Mouse (Mus musculus) gastrocnemius, postnatal 4 days (tissue): ENCODE data around the gene Cd300ld2. TPM values are rescaled to one million over a fixed set of nuclear protein-coding genes. Genes with fewer than 3 reads are reported as not detected.
"Not testable (repeated sequence)": the region's sequence is repeated elsewhere in the genome, so short reads cannot be mapped to it uniquely, and the experiment has no call there.

Experiments used
- DNase-seq, 2 experiments: peaks; one replicate each; pipeline ENCODE4 v3.0.0; 2021 to 2022; ENCODE audit warnings: low spot score in 2 of 2, mixed read lengths in 2 of 2
- long read RNA-seq, 2 experiments: library from polyadenylated mRNA; stranded (forward); transcript quantifications; one replicate each; pipeline ENCODE4 v2.0.0; 2021
- total RNA-seq, 2 experiments: library from RNA; stranded (reverse); gene quantifications; 2 replicates each; pipeline ENCODE4 v1.2.3; 2021

Gene Cd300ld2
- total RNA-seq: not detected
- long read RNA-seq, experiment 1: 0 reads
- long read RNA-seq, experiment 2: 0 reads

DNA sequence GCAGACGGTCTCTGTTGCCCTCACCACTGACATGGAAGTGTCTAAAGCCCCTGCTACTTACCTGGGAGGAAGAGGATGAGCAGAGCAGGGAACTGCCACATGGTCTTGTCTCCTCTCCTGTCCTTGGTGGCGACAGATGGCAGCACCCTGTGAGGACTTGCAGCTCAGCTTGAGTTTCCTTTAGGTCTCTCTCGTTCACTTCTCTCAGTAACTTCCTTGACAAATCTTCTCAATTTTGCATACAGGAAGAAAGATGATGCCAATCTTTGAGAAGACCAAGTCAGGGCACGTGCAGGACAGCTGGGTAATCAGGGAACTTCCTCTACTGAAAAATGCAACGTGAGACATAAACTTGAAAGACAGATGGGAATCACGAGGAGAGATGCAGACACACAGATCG lies at the start of gene Cd300ld2:
TSS of gene Cd300ld2 (minus strand) at position 101 of the 400 bp plus-strand sequence.
- DNase-seq: not testable (repeated sequence)

DNA sequence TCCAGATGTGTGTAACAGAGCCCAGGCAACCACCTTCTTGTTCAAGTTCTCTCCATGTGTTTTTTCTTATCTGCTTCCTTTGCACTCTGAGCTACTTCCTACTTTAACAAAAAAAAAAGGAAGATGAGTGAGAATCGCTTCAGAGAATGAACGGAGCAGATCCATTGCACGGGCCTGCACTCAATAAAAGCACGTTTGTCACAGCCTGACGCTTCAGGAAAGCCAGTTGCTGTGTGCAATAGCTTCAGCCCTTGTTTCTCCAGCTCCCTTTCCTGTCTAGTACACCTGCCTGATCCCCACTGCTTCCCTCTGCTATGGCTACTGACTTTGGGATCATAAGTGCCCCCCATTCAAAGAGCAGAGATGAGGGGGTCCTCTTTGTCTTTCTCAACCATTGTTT lies 46.1 kb upstream of the Cd300ld2 start, which contains the start of gene Cd300e:
TSS of gene Cd300e (minus strand) at position 101 of the 400 bp plus-strand sequence.
- no peak for DNase-seq

DNA sequence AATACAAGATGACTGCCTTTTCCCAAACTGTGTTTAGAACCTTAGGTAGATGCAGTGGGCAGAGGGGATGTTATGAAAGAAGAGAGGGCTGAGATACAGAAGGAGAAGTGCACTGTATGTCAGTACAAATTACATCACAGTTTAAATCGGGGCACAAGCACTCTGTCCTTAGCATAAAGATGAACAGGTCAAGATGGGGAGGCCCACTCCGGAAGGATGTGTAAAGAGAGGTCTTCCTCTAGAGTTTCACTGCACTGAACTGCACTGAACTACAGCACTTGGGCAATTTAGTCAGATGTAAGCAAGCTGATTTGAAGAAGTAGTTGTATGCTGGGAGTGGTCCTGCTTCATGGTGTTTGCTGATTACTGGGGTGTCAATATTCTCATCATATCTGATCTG lies 43.8 kb upstream of the Cd300ld2 start:
- no peak for DNase-seq

DNA sequence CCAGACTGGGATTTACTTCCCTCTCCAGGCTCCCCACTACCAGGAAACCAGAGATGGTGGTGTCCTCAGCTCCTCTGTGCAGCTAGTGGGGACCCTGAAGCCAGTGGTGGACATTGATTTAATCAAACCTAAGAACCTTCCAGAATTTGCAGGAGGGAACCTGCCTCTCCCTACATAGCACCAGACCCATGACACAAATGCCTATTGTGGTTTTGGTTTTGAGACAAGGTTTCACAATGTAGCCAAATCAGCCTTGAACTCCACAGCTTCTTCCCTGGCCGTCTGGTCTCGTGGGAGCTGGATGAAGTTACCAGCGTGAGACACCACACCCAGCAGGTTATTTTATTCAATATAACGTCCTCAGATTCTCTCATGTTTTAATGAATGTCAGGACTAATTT lies 42.7 kb upstream of the Cd300ld2 start:
- no peak for DNase-seq

DNA sequence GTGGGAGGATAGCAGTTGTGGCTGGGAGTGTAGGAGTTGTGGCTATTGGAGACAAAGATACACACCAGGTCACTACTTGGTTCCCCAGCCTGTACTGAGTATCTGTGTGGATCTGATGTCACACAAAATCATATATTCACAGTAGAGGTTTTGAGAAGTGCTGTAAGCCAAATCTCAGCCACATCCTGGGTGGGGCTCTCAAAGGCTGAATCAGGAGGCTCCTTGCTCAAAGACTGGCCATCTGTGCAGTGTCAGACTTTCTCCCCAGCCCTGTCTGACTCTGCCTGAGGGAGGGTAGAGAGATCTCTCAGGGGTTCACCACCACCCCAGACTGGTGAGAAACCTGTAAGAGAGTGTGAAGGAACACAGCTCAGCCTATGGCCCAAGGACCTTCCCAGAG lies 38.5 kb upstream of the Cd300ld2 start:
- no peak for DNase-seq

DNA sequence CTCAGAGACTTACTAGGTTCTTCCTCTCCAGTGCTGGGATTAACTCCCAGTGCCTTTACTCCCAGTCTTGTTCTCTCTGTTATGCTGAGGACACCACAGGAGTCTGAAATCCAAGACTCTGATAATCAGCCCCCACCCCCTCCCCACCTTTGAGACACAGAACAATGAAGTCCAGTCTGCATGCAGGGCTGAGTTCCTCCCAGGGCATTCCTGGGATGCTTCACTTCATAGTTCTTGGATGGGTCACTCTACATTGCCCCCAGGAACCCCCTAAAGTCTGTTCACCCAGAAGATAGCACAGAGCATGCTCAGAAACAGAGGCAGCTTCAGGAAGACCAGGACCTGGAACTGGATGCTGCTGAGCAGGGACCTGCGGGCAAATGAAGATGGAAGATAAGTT lies 37.0 kb upstream of the Cd300ld2 start:
- no peak for DNase-seq

DNA sequence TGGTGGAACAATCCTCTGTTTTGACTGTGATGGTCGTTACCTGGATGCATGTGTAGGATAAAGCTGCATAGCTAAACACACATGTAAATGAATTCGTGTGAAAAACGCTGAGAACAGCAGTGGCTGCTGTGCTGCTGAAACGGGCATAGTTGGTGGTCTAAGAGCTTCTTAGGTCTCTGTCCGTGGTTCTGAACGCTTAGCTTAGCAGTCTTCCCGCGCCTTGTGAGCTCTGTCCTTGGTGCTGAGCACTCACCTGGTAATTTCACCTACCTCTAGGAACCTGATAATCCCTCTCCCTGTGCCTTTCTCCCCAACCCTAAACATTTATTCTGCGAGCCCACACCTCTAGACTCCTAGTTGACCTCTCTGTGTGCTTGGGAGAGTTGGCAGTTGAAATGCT lies 36.2 kb upstream of the Cd300ld2 start:
- no peak for DNase-seq

DNA sequence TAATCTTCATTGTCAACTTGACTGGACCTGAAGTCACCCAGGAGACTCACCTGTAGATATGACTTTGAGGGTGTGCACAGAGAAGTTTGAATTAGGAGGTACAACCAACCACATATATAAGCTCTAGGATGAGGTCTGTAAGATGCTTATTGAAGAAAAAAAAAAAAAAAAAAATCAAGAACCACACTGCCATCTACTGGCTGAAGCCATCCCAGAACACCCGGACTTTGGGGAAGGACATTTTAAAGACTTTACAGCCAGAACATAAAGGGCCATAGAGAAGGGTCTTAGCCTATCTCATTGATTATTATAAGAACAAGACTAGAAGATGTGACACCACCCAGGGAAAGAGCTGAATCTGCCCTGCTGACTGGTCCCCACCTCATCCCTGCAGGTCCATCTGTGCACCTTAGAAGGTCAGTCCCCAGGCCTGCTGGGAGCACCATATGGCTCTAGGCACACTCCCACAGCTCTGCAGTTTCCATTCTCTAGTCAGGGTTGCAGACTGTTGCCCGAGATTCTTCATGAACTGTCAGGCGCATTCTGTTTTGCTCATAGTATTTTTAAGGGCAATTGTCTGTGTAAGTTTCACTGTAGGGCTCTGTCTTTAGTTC lies 33.4 kb upstream of the Cd300ld2 start:
- no peak for DNase-seq

DNA sequence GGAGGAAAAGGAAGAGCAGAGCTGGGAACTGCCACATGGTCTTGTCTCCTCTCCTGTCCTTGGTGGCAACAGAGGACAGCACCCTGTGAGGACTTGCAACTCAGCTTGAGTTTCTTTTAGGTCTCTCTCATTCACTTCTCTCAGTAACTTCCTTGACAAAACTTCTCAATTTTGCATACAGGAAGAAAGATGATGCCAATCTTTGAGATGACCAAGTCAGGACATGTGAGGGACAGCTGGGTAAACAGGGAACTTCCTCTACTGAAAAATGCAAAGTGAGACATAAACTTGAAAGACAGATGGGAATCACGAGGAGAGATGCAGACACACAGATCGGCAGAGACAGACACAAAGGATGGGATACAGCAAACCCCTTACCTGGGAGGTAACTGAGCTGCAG lies 32.3 kb upstream of the Cd300ld2 start, which contains the start of gene Cd300ld3:
TSS of gene Cd300ld3 (minus strand) at position 151 of the 400 bp plus-strand sequence.
- DNase-seq: no peak

DNA sequence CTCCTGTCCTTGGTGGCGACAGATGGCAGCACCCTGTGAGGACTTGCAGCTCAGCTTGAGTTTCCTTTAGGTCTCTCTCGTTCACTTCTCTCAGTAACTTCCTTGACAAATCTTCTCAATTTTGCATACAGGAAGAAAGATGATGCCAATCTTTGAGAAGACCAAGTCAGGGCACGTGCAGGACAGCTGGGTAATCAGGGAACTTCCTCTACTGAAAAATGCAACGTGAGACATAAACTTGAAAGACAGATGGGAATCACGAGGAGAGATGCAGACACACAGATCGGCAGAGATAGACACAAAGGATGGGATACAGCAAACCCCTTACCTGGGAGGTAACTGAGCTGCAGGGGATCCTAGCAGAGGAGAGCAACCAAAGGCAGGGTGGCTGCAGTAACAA lies 21.7 kb upstream of the Cd300ld2 start, which contains the start of gene Cd300ld5:
TSS of gene Cd300ld5 (minus strand) at position 101 of the 400 bp plus-strand sequence.
- DNase-seq: not testable (repeated sequence)

DNA sequence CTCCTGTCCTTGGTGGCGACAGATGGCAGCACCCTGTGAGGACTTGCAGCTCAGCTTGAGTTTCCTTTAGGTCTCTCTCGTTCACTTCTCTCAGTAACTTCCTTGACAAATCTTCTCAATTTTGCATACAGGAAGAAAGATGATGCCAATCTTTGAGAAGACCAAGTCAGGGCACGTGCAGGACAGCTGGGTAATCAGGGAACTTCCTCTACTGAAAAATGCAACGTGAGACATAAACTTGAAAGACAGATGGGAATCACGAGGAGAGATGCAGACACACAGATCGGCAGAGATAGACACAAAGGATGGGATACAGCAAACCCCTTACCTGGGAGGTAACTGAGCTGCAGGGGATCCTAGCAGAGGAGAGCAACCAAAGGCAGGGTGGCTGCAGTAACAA lies 10.9 kb upstream of the Cd300ld2 start, which contains the start of gene Cd300ld4:
TSS of gene Cd300ld4 (minus strand) at position 101 of the 400 bp plus-strand sequence.
- not testable (repeated sequence) for DNase-seq

DNA sequence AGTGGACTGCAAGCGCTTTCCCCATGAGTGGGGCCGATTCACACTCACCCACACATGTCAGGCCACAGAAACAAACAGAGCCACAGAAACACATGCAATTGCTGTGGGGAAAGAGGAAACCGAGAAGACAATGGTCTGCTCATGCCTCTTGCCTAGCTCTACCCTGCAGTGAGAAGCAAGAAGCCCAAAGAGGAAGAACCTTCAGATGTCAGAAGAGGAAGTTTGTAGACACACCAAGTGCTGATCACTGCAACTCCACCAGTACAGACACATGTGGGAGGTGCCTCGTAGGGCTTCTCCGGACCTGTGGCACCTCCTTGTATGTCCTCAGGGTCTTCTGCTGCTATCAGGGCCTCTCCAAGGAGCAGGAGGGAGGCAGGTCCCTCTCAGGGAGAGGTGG lies 11.9 kb downstream of the Cd300ld2 start:
- DNase-seq: no peak

DNA sequence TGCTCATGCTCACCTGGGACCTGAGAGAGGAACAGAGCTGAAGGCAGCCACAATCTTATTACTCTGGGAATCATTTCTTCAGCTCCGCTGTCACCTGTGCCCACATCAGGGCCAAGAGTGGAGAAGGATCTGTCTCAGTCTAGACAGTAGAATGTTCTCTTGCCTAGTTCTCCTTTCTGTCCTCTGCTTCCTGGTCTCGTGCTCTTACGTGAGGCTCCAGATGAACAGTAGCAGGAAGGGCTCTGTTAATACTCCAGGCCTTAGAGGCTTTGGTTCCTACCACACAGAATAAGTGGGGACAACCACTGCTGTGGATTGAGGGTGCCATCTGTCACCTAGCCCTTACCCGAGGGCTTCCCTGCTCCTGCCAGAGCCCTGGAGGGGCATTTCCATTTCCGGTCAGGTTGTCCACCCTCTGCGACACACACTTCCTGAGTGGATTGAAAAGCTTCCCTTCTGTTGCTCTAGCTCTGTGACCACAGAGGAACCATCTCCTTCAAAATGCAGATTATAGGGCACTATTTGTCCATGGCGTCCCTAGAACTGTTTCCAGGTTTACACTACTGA lies 14.4 kb downstream of the Cd300ld2 start, which contains the start of gene Cd300c2:
TSS of gene Cd300c2 (minus strand) at position 407 of the 567 bp plus-strand sequence.
- DNase-seq: no peak

DNA sequence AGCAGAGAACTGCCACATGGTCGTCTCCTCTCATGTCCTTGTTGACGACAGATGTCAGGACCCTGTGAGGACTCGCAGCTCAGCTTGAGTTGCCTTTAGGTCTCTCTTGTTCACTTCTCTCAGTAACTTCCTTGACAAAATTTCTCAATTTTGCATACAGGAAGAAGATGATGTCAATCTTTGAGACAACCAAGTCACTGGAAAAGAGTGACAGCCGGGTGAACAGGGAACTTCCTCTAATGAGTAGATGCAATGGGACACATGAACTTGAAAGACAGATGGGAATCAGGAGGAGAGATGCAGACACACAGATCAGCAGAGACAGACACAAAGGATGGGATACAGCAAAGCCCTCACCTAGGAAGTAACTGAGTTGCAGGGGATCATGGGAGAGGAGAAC lies 26.2 kb downstream of the Cd300ld2 start, which contains the start of gene Cd300ld:
TSS of gene Cd300ld (minus strand) at position 130 of the 400 bp plus-strand sequence.
- no peak for DNase-seq

DNA sequence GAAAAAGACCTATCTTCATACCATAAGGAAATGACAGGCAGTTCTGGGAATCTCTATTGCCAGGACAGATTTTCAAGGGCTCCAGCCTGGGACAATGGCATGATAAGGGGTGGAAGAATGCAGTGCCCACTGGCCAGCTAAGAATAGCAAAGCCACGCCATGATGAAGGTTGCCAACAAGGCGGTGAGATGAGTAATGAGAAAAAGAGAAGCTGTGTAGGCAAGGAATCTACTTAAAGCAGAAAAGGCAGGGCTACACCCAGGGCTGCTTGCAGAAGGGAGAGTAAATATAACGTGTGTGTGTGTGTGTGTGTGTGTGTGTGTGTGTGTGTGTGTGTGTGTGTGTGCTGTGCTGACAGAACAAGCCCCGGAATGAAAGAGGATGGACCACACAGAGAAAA lies 34.1 kb downstream of the Cd300ld2 start:
- no peak for DNase-seq

DNA sequence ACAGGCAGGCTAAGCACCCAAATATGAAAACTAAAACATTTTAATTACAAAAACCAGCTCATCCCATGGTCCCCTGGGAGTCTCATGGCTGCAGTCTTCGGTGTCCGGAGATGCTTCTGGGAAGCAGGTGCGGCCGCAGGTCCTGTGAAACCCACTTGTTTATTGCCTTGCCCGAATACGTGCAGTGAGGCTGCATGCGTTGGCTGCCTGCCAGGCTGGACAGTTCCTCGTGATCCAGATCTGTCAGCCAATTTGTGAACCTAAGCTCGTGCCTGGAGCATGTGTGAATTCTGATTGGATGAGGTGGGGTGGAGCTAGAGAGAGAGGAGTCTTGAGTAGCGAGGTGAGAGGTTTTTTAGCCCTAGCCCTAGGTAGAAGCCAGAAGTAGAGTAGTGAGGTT lies 43.3 kb downstream of the Cd300ld2 start:
- DNase-seq: no peak

DNA sequence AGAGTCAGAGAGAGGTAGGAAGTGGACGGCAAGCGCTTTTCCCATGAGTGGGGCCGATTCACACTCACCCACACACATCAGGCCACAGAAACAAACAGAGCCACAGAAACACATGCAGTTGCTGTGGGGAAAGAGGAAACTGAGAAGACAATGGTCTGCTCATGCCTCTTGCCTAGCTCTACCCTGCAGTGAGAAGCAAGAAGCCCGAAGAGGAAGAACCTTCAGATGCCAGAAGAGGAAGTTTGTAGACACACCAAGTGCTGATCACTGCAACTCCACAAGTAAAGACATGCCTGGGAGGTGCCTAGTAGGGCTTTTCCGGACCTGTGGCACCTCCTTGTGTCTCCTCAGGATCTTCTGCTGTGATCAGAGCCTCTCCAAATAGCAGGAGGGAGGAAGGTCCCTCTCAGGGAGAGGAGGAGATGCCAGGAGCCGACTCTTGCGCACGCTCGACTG lies 47.2 kb downstream of the Cd300ld2 start, which contains the start of gene Cd300c:
TSS of gene Cd300c (minus strand) at position 406 of the 456 bp plus-strand sequence.
- no peak for DNase-seq

DNA sequence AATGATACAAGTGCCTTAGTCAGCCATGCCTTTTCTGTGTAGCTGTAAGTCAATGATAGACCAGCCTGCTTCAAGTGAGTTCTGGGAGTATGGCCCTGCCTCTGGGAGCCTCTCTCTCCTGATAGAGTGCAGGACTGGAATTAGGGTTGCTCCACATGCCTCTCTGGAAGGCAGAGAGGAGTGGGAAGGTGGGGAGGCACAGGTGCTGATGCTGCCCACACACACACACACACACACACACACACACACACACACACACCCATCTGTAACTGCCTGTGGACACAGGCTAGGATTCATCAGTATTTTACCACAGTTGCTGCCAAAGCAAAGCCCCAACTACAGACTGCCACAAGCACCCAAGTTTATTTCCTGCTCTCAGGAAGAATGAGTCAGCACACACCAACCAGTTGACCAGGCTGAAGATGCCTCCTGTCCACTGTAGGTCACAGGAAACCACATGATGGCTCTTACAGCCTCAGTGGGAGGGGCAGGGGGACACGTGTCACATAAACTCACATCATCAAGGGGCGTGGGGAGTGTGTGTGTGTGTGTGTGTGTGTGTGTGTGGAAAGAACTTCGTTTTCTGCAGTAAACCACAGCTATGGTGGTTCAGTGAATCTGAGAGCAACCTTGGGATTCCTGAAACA lies 50.7 kb downstream of the Cd300ld2 start:
- DNase-seq: no peak

DNA sequence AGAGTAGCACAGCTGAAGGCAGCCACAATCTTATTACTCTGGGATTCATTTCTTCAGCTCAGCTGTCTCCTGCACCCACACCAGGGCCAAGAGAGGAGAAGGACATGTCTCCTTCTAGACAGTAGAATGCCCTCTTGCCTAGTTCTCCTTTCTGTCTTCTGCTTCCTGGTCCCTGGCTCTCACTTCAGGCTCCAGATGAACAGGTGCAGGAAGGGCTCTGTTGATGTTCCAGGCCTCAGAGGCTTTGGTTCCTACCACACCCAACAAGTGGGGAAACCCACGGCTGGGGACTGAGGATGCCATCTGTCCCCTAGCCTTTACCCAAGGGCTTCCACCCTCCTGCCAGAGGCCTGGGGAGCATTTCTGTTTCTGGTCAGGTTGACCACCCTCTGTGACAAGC lies 55.6 kb downstream of the Cd300ld2 start:
- DNase-seq: no peak
